Mouse (Mus musculus) embryonic facial prominence, embryonic 10.5 days (tissue): ENCODE data around the gene Tmem38a. TPM values are rescaled to one million over a fixed set of nuclear protein-coding genes. Genes with fewer than 3 reads are reported as not detected.

Experiments used
- DNase-seq: peaks from one replicate; pipeline ENCODE4 v3.0.0-alpha.2; 2017; ENCODE audit warnings: low spot score
- H3K27ac ChIP-seq: fragments of 300-500 bp; sonication (generic); replicated peaks from 2 replicates; pipeline ENCODE4 v1.5.1; 2016; ENCODE audit warnings: mild to moderate bottlenecking
- H3K27me3 ChIP-seq: fragments of 300-500 bp; sonication (generic); replicated peaks from 2 replicates; pipeline ENCODE4 v1.6.1; 2016; ENCODE audit warnings: low read depth, mild to moderate bottlenecking; ENCODE audit not compliant: poor library complexity, severe bottlenecking
- H3K36me3 ChIP-seq: fragments of 300-500 bp; sonication (generic); replicated peaks from 2 replicates; pipeline ENCODE4 v1.6.1; 2016; ENCODE audit warnings: mild to moderate bottlenecking, moderate library complexity
- H3K4me1 ChIP-seq: fragments of 300-500 bp; sonication (generic); 2 replicates; pipeline ENCODE4 v1.6.1; 2016
- H3K4me3 ChIP-seq: fragments of 300-500 bp; sonication (generic); 2 replicates; pipeline ENCODE4 v1.5.1; 2016; ENCODE audit warnings: mild to moderate bottlenecking, moderate library complexity
- H3K9me3 ChIP-seq: fragments of 300-500 bp; sonication (generic); 2 replicates; pipeline ENCODE4 v1.6.1; 2016; ENCODE audit warnings: mild to moderate bottlenecking
- WGBS: fragments of 180-500 bp; shearing (Covaris S2); methylation state at CpG from one replicate; pipeline ENCODE4 v1.1.7; 2016; 5-methylcytosine and 5-hydroxymethylcytosine counted together
- polyA plus RNA-seq: library from polyadenylated mRNA; unstranded; fragments of >200 nt; fragmentation: Nextera tagmentation; extraction: Ambion mirVana; gene quantifications from 2 replicates; pipeline ENCODE4 v1.2.1, GENCODE M21; 2016

Tmem38a gene
- 9.8 and 11.2 TPM in 2 replicates for polyA plus RNA-seq

DNA sequence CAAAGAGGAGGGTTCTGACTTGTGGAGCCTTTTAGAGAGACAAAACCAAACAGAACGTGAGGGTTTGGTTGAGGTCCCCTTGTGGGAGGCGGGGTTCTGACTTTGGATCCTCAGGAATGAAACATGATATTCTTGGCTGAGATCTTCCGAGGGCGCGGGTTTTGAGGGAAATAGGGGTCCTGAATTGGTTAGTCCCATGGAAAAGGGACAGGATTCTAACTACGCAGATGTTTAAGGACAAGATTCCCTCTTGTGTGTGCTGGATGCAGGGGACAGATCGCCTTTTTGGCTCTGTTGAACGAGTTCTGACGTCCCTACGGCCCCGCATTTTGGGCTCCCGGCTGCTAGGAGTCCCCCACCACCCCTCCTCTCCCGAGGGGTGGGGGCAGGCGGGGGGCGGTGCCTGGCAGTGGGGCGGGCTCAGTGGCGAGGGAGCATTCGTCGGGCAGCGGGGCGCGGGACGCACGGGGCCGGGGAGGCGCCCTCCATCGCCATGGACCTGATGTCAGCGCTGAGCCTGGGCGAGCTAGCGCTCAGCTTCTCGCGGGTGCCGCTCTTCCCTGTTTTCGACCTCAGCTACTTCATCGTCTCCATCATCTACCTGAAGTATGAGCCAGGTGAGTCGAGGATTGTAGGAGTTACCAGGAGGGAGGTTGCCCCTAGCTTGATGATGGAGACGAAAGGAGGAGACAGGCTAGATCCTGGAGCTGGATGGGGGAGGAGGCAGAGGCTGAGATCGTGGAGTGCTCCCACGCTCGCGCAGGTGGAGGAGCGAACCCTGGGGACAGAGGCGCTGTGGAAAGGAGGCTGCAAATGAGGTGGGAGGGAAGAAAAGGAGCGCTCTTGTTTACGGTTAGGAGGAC, at the start of gene Tmem38a:
Tmem38a (plus strand) TSS at position 445 of the 863 bp plus-strand sequence.
- WGBS: under 1% methylated on average over 45 of the region's 45 CpGs
- no peaks in the 10 kb centered on the region for H3K27me3 ChIP-seq

DNA sequence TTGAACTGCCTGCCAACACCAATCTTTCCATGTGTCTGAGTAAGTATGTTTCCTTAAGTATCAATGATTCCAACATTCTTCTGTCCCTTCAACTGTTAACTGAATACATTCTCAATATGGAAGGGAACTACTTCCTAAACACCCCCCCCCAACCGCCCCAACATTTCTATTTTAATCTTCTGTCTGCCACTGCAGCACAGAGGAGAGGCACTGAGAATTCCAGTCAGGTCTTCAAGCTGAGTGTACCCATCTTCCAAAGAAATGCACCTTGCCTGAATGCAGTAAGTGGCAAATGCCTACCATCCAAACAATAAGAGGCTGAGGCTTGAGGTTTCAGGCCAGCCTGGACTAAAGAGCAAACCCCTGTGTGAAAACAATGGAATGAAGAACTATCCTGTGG, 39.8 kb upstream of the Tmem38a start:
- Histone ChIP-seq H3K9me3 (no peaks in the 10 kb centered on the region), H3K36me3 (peaks cover 44% of the 10 kb centered on the region), H3K27me3 (no peaks in the 10 kb centered on the region), H3K27ac (no peak overlapping the region), H3K4me3 (no peak overlapping the region), H3K4me1 (no peaks in the 10 kb centered on the region)
- WGBS: 92% methylated on average over 1 of the region's 1 CpGs
- DNase-seq: no peak

More for the DNA sequence above, at the start of gene Tmem38a:
- DNase-seq: peak; percentile 85
- Histone ChIP-seq H3K27ac (peak within 1 kb of the TSS; percentile 91), H3K4me1 (peaks cover 22% of the 10 kb centered on the region), H3K4me3 (peak within 1 kb of the TSS; percentile 74), H3K36me3 (peaks cover 30% of the 10 kb centered on the region), H3K9me3 (no peaks in the 10 kb centered on the region)

DNA sequence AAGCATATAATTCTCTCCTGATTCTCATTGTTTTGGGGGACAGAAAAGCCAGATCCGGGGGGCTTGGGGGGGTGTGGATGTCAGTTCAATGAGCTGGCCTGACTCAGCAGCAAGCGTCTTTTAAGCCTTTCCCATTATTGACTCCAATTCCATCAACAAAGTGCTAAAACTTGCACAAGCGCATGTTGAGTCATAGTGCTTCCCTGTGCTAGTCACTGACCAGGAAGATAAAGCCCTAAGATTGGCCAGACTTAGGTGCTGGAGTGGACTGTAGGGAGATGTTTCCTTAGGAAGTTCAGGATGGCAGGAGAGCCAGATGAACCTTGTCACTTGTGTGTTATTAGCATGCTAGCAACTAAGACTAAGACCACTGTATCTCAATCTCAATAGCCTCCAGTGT, 37.0 kb upstream of the Tmem38a start:
- WGBS: 95% methylated on average over 3 of the region's 3 CpGs
- Histone ChIP-seq H3K4me3 (no peak overlapping the region), H3K36me3 (peaks cover 39% of the 10 kb centered on the region), H3K9me3 (no peaks in the 10 kb centered on the region), H3K27ac (no peak overlapping the region), H3K4me1 (no peaks in the 10 kb centered on the region), H3K27me3 (no peaks in the 10 kb centered on the region)
- DNase-seq: no peak

DNA sequence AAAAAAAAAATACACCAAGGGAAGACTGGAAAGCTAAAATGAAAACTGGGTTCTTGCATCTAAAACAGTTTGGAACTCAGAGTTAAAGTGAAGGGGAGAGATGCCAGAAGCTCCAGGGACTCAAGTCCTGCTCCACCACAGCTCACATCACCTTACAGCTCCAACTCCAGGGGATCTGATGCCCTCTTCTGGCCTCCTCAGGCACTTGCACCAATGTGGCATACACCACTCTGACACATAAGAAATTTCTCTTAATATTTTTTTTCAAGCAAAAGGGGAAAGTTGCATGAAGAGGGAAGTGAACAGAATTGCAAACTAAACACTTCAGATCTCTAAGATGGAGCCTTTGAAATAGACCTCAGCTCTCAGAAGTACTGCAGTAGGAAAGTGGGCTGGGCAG, 32.6 kb upstream of the Tmem38a start:
- no peaks in the 10 kb centered on the region for H3K27me3 ChIP-seq
- no peaks in the 10 kb centered on the region for H3K4me1 ChIP-seq
- H3K36me3 ChIP-seq: peaks cover 49% of the 10 kb centered on the region
- no peak overlapping the region for H3K4me3 ChIP-seq
- DNase-seq: no peak
- no peak overlapping the region for H3K27ac ChIP-seq
- no peaks in the 10 kb centered on the region for H3K9me3 ChIP-seq

DNA sequence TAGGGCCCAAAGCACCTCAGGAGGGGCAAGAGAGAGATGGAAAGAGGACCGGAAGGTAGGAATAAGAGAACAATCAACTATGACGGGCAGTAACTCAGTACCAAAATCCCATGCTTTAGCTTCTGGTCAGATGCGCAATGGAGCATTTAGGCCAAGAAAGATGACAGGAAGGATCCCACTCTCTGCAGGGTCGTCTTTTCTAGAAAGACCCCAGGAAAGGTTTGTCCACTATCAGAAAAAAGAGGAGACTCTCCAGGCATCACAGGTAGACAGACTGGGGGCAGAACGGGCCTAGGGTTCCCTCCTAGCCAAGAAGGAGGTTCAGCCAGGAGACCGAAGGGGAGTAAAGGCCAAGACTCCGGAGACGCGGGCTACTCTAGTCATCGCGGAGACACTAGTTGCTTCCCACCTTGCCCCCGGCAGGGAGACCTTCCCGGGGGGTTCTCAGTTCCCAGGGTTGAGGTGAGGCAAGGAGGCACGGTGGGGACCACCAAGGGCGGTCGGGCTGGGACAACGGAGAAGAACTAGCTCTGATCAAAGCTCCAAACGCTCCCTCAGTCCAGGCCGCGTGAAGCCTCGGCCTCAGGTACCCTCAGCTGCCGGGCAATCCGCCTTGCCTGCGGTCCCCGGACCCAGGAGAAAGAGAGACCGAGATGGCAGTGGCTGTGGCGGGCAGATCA, 24.6 kb upstream of the Tmem38a start:
- peak; percentile 43 for DNase-seq
- Histone ChIP-seq H3K4me3 (peak overlapping the region; percentile 99), H3K36me3 (peaks cover 34% of the 10 kb centered on the region), H3K27ac (peak overlapping the region; percentile 94), H3K27me3 (no peaks in the 10 kb centered on the region), H3K9me3 (no peaks in the 10 kb centered on the region), H3K4me1 (peaks cover 24% of the 10 kb centered on the region)
- WGBS: 2% methylated on average over 27 of the region's 27 CpGs

DNA sequence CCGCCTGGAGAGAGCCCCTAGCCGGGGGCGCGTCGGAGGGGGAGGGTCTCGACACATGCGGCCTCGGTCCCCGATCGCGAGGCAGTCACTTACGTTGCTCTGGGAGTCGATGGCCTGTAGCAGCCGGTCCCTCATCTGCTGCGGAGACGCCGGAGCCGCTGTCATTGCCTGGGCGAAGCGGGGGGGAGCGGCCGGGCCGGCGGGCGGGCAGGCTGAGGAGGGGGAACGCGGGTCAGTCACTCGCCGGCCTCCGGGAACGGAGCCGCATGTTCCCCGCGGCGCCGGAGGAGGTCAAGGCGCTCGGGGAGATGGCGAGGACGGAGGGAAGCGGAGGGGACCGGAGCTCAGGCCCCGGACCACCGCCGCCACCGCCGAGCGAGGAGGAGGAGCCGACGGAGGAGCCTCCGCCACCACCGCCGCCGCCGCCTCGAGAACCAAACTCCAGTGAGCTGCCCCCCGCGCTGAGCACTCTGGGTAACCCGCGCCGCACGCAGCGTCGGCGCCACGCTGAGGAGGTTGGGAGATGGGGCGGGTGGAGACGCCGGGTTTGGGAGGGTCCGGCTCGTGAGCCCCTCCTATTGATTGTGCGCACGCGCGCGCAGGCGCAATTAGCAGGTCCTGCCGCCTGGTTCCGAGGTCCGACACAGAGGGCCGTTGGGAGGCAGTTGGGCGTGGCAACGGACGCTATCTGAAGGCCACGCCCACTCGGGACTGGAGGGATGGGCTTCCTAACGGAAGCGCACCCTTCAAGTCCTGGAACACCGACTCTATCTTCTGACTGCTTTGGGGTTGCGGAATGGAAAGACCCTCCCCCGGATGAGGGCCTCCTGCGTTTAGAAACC, 23.8 kb upstream of the Tmem38a start, which contains the start of gene Med26:
Med26 (minus strand) TSS at position 469 of the 842 bp plus-strand sequence.
- DNase-seq: peak; percentile 99
- WGBS: under 1% methylated on average over 92 of the region's 92 CpGs
- Histone ChIP-seq H3K4me3 (peak within 1 kb of the TSS; percentile 99), H3K27me3 (no peaks in the 10 kb centered on the region), H3K9me3 (no peaks in the 10 kb centered on the region), H3K27ac (peak within 1 kb of the TSS; percentile 94), H3K36me3 (peaks cover 35% of the 10 kb centered on the region), H3K4me1 (peaks cover 24% of the 10 kb centered on the region)

DNA sequence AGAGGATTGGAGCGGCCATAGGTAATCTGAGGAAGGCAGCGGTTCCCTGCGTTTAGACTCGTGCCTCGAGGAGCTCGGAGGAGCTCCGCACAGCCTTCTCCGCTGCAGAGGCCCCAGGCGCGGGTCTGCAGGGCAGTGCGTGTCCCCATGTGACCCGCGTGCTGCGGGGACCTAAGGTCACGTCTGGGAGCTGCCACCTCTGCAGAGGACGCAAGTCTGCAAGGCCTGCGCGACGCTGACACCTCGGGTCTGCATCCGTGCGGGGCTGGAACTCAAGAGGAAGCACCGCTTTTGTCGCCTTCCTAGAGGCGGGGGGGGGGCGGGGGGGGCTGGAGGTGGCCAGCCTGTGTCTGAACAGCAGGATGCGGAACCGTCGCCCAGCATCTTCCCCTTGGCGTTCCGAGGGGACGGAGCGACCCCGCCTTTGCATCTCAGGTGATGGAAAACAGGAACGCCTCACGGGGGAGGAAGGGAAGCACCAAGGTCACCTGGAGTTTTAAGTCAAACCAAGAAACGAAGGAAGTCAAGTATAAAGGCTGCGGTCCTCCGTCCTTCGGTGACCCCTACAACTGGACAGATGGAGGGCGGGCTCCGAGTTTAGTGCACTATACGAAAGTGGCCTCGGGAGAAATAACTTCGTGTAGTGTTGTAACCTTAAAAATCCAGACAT, 23.1 kb upstream of the Tmem38a start:
- H3K9me3 ChIP-seq: no peaks in the 10 kb centered on the region
- peak overlapping the region; percentile 99 for H3K4me3 ChIP-seq
- DNase-seq: no peak
- H3K27me3 ChIP-seq: no peaks in the 10 kb centered on the region
- H3K36me3 ChIP-seq: peaks cover 33% of the 10 kb centered on the region
- WGBS: under 1% methylated on average over 45 of the region's 45 CpGs
- H3K4me1 ChIP-seq: peaks cover 24% of the 10 kb centered on the region
- H3K27ac ChIP-seq: peak overlapping the region; percentile 94

DNA sequence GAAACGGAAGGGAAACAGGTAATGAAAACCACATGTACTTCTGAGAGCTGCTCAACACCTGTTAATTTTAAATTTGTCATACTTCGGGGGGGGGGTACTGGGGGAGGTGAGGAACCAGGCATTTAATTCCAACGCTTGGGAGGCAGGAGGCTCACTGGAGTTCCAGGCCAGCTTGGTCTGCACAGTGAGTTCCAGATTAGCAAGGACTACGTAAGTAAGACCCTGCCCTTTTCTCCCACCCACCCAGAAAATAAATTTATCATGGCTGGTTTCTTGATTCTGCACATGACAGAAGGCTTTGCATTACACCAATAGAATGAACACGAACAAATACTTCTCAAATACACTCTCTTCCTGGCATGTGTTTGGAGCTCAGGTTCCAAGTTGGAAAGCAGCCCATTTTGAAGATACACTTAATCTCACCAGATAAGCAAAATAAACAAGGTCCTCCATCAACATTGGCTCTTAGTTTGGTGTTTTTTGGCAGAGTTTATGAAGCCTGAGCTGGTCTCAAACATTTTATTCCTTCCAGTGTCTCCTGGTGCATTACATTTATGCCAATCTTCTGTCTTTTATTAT, 22.5 kb upstream of the Tmem38a start:
- 22% methylated on average over 5 of the region's 5 CpGs for WGBS
- peak overlapping the region; percentile 94 for H3K27ac ChIP-seq

DNA sequence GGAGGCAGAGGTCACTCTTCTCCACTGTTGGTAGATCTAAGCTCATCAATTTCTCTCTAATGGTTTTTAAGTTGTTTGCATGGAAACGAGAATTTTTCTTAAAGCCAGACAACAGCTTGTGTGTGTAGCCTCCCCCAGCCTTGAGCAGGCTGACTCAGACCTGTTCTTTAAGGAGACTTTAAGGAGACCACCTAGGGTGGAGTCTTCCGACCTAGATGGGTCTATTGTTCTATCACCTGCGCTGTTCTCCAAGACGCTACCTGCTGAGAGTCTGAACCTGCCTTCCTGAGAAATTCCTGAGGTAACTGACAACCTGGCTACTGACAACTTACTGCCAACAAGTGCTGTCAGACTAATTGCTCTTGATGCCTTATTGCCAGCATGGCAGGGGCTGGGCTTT, 16.1 kb upstream of the Tmem38a start:
- no peak for DNase-seq
- WGBS: 51% methylated on average over 4 of the region's 4 CpGs
- Histone ChIP-seq H3K27me3 (no peaks in the 10 kb centered on the region), H3K36me3 (peaks cover 42% of the 10 kb centered on the region), H3K4me3 (no peak overlapping the region), H3K4me1 (no peaks in the 10 kb centered on the region), H3K9me3 (no peaks in the 10 kb centered on the region), H3K27ac (no peak overlapping the region)

More for the DNA sequence above, 22.5 kb upstream of the Tmem38a start:
- peak; percentile 9 for DNase-seq
- Histone ChIP-seq H3K27me3 (no peaks in the 10 kb centered on the region), H3K4me1 (peaks cover 24% of the 10 kb centered on the region), H3K4me3 (peak overlapping the region; percentile 99), H3K36me3 (peaks cover 26% of the 10 kb centered on the region), H3K9me3 (no peaks in the 10 kb centered on the region)

DNA sequence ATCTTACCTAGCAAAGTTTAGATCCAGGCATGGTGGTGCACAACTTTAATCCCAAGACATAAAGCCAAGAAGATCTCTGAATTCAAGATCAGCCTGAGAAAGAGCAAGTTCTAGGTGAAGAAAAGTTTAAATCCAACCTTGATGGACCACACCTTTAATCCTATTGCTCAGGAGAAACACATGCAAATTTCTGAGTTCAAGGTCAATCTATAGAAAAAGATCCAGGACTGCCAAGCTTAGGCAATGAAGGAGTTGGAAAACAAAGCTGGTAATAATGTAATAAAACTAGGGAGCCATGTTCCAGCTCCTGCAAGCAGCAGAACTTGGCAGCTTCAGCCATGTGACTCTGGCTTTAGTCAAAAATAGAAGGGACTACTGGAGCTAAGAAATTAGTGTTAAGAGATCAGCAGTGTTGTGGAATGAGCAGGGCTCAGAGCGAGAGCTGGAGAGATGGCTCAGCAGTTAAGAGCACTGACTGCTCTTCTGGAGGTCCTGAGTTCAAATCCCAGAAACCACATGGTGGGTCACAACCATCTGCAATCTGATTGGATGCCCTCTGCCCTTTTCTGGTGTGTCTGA, 10.7 kb upstream of the Tmem38a start:
- H3K4me3 ChIP-seq: no peak overlapping the region
- H3K27ac ChIP-seq: no peak overlapping the region
- H3K27me3 ChIP-seq: no peaks in the 10 kb centered on the region
- WGBS: 88% methylated on average over 1 of the region's 1 CpGs
- no peaks in the 10 kb centered on the region for H3K9me3 ChIP-seq
- no peak for DNase-seq
- no peaks in the 10 kb centered on the region for H3K4me1 ChIP-seq
- peaks cover 75% of the 10 kb centered on the region for H3K36me3 ChIP-seq

DNA sequence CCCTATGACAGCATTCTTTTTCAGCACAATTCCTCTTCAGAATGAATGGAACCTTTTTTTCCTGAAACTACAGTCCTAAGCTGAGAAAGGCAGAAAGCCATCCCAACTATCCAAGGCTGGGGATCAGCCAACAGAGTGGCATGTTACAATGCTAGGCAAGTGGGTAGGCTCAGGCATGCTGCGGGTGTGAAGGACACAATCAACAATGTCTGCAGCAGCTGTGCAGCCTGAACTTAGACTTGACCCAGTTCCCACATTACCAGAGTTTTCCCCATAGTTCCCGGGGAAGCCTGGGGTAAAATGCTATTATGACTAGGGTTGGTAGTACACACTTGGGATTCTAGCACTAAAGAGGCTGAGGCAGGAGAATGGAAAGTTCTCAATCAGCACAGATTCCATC, 5.9 kb upstream of the Tmem38a start:
- H3K4me1 ChIP-seq: peaks cover 11% of the 10 kb centered on the region
- no peaks in the 10 kb centered on the region for H3K9me3 ChIP-seq
- H3K36me3 ChIP-seq: peaks cover 79% of the 10 kb centered on the region
- no peak overlapping the region for H3K27ac ChIP-seq
- WGBS: 96% methylated on average over 2 of the region's 2 CpGs
- no peak overlapping the region for H3K4me3 ChIP-seq
- DNase-seq: no peak
- H3K27me3 ChIP-seq: no peaks in the 10 kb centered on the region
